Mouse (Mus musculus) limb, embryonic 15.5 days (tissue): ENCODE measurements around the gene Slc25a30. TPM values are rescaled to one million over a fixed set of nuclear protein-coding genes. Genes with fewer than 3 reads are reported as not detected.
A peak's percentile ranks its signal among the peaks of the same experiment; 100 is the strongest.

Experiments used
- ATAC-seq: fragments of 200-750 bp; cut with Nextera tagmentation; 2 replicates; pipeline ENCODE4 v1.8.0; 2017; ENCODE audit warnings: low read depth, moderate TSS enrichment; ENCODE audit not compliant: insufficient number of reproducible peaks, low FRiP score, low TSS enrichment
- H3K27ac ChIP-seq: fragments of 300-500 bp; sonication (generic); 2 replicates; pipeline ENCODE4 v1.5.1; 2015; ENCODE audit warnings: moderate library complexity, mild to moderate bottlenecking, inconsistent platforms
- H3K27me3 ChIP-seq: fragments of 300-500 bp; sonication (generic); 2 replicates; pipeline ENCODE4 v1.6.1; 2015; ENCODE audit warnings: inconsistent platforms
- H3K36me3 ChIP-seq: fragments of 300-500 bp; sonication (generic); 2 replicates; pipeline ENCODE4 v1.6.1; 2015; ENCODE audit warnings: inconsistent platforms
- H3K4me1 ChIP-seq: fragments of 300-500 bp; sonication (generic); 2 replicates; pipeline ENCODE4 v1.6.1; 2015; ENCODE audit warnings: inconsistent platforms
- H3K4me2 ChIP-seq: fragments of 300-500 bp; sonication (generic); 2 replicates; pipeline ENCODE4 v1.6.1; 2015; ENCODE audit warnings: mild to moderate bottlenecking, inconsistent platforms
- H3K4me3 ChIP-seq: fragments of 300-500 bp; sonication (generic); 2 replicates; pipeline ENCODE4 v1.5.1; 2015; ENCODE audit warnings: mild to moderate bottlenecking, inconsistent platforms
- H3K9ac ChIP-seq: fragments of 300-500 bp; sonication (generic); 2 replicates; pipeline ENCODE4 v1.6.1; 2015; ENCODE audit warnings: inconsistent platforms
- H3K9me3 ChIP-seq: fragments of 300-500 bp; sonication (generic); 2 replicates; pipeline ENCODE4 v1.6.1; 2016; ENCODE audit warnings: inconsistent platforms
- WGBS: fragments of 180-500 bp; shearing (Covaris S2); methylation state at CpG from one replicate; pipeline ENCODE4 v1.1.7; 2015; 5-methylcytosine and 5-hydroxymethylcytosine counted together
- polyA plus RNA-seq: library from polyadenylated mRNA; unstranded; fragments of >200 nt; fragmentation: Nextera tagmentation; extraction: Ambion mirVana; gene quantifications from 2 replicates; pipeline ENCODE4 v1.2.1, GENCODE M21; 2015

The Slc25a30 gene
- polyA plus RNA-seq, 1 experiment from 2014 or later, result 3.7 TPM

DNA sequence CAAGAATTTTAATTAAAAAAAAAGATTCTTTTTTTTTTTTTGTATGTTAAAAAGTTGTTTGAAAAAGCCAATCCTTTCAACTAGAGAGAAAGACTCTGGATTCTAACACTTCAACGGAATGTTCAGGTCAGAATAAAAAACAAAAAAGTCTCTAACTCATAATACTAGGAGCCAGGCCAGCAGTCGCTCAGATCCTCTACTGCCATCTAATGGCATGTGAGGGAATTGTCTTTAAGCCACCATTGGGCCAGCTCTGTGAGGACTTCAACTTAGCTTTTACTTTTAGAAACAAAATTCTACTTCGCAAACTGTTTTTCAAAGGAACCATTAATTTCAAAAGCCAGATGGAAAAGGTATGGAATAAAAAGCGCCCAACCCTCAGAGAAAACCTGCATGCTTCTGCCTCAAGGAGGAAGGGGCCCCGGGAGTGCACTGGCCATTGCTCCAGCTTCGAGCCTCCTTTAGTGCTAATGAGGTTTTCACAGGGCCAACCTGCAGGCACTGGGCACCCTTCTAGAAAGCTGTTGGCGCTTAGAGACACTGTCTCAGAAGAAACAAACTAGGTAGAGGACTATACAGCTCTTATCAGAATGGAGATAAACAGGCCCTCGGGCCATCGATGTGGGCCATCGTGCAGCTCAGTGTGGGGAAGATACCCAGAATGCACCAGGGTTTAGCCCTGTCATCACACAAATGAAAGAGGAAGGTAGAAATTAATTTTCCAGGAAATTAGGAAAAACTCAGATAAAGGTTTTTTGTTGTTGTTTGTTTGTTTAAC, 25.6 kb downstream of the Slc25a30 start:
- ATAC-seq, result no peak
- Histone ChIP-seq H3K9me3 (no peaks in the 10 kb centered on the region), H3K27ac (no peak overlapping the region), H3K27me3 (peaks cover 5% of the 10 kb centered on the region), H3K4me1 (no peaks in the 10 kb centered on the region), H3K4me3 (no peak overlapping the region), H3K4me2 (no peak overlapping the region), H3K36me3 (no peaks in the 10 kb centered on the region; the same call in 1 of the 2 replicates), H3K9ac (no peak overlapping the region)
- WGBS, result 62% methylated on average over 10 of the region's 10 CpGs

DNA sequence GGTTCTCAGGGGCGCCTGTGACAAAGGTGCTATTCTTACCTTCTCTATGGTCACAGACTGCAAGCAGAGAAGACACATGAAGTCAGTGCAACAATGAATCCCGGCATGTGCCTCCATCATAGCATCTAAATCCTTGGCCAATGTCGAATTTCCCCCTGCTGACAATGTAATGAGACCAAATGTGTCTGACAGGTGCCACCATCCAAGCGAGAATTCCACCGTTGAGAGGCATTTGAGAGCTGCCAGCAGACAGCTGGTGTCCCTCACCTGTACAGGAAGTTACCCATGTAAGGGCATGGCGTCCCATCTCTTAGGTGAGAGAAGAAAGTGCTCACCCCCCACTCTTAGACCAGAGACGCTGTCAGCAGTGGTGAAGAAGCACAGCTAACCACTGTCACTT, 28.4 kb downstream of the Slc25a30 start:
- Histone ChIP-seq H3K27ac (no peak overlapping the region), H3K4me1 (peaks cover 1% of the 10 kb centered on the region; the same call in 1 of the 2 replicates), H3K4me3 (no peak overlapping the region), H3K27me3 (peaks cover 5% of the 10 kb centered on the region), H3K9ac (no peak overlapping the region), H3K36me3 (no peaks in the 10 kb centered on the region; the same call in 1 of the 2 replicates), H3K9me3 (no peaks in the 10 kb centered on the region), H3K4me2 (no peak overlapping the region)
- ATAC-seq, result no peak
- 71% methylated on average over 7 of the region's 7 CpGs for whole genome bisulfite sequencing

DNA sequence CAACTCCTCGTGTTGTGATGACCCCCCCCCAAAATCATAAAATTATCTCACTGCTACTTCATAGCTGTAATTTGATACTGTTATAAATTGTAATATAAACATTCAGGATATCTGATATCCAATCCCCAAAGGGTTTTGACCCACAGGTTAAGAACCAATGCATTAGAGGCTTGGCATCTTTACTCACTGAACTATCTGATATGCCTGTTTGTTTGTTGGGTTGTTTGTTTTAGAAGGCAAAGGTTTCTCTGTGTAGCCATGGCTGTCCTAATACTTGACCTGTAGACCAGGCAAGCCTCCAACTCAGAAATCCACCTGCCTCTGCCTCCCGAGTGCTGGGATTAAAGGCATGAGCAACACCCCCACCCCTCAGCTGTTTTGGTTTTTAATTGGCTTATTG, 29.0 kb downstream of the Slc25a30 start:
- Histone ChIP-seq H3K4me3 (no peak overlapping the region), H3K27ac (no peak overlapping the region), H3K36me3 (no peaks in the 10 kb centered on the region; the same call in 1 of the 2 replicates), H3K4me2 (no peak overlapping the region), H3K27me3 (peaks cover 5% of the 10 kb centered on the region), H3K9ac (no peak overlapping the region), H3K4me1 (peaks cover 7% of the 10 kb centered on the region), H3K9me3 (no peaks in the 10 kb centered on the region)
- WGBS, result 68% methylated on average over 2 of the region's 2 CpGs
- ATAC-seq, result no peak

DNA sequence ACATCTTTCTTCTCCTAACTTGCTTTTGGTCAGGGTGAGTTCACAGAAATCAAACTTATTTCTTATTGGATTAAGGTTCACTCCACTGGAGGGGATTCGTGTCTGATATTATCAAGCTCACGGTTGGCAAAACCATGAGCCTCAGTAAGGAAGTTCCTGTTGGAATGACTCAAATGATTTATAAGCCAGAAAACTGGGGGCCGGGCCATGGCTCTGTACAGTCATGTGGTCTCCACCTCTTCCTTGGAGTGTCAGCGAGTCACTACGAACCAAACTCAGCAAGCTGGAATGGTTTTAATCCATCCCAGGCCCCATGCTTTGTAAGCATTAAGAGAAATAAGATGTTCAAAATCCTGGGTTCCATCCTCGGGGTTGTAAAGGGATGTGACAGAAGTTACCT, 29.9 kb downstream of the Slc25a30 start:
- Histone ChIP-seq H3K9ac (no peak overlapping the region), H3K36me3 (no peaks in the 10 kb centered on the region), H3K27me3 (peaks cover 5% of the 10 kb centered on the region), H3K27ac (no peak overlapping the region), H3K4me2 (no peak overlapping the region), H3K4me3 (no peak overlapping the region), H3K4me1 (peaks cover 15% of the 10 kb centered on the region), H3K9me3 (no peaks in the 10 kb centered on the region)
- WGBS, result 84% methylated on average over 6 of the region's 6 CpGs
- ATAC-seq, result no peak

DNA sequence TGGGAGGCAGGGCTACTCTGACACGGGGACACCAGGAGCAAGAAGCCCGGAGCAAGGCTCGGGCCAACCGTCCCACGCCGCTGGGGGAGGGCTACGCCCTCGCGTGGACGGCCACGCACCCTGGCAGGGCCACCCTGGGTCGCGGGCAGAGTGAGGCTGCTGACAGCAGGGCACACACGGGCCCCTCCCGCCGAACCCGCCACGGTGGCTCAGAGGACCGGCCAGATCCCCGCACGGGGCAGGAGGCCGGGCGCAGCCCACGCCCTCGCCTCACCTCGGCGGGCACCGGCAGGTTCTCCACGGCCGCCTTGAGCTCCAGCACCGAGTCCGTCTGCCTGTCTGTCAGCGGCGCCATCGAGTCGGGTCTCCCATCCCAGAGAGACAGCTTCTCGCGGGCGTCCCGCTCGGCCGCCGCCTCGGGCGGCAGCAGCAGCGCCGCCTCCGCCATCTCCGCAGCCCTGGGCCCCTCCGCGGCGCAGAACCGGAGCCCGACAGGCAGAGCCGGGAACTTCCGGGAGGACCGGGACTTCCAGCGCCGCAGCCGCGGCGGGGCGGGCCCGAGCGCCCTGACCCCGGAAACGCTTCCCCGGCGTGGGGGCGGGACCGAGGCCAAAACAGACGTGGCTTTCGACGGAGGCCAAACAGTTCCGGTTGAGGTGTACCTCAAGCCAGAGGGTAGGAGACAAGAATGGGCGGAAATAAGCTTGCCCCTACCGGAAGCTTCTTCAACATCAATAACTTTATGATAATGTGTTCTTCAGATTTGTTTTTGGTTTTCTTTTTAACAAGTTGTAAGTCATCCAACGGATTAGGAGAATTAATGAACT, 32.6 kb downstream of the Slc25a30 start, which contains the start of gene Cog3:
Gene Cog3 (minus strand): TSS at position 527 of the 827 bp plus-strand sequence.
- peak within 1 kb of the TSS; percentile 80 for H3K9ac ChIP-seq
- H3K4me1 ChIP-seq, result peaks cover 15% of the 10 kb centered on the region
- 0 out of 2 replicates have a peak, but pooled peaks cover 3% of the 10 kb centered on the region for H3K36me3 ChIP-seq
- ATAC-seq, result peak; percentile 94
- H3K4me2 ChIP-seq, result peak within 1 kb of the TSS; percentile 52
- under 1% methylated on average over 78 of the region's 78 CpGs for WGBS
- peak within 1 kb of the TSS; percentile 96 for H3K4me3 ChIP-seq
- peaks cover 5% of the 10 kb centered on the region for H3K27me3 ChIP-seq
- no peaks in the 10 kb centered on the region for H3K9me3 ChIP-seq
- peak within 1 kb of the TSS; percentile 89 for H3K27ac ChIP-seq

DNA sequence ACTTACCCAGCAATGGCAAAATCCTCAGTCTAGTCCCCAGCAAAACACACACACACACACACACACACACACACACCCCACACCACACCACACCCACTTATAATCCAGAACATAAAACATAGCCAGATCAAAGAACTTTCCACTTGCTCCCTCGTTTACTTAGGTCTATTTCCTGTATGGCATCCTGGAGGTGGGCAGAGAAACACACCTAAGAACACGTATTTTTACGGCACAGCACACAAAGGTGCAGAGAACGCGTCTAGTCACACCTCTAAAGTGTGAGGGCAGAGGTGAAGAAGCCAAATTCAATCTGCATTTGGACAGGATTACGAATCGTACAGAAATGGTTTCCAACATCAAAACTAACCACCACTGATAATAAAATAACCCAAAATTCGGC, 33.6 kb downstream of the Slc25a30 start:
- peak overlapping the region; percentile 96 for H3K4me3 ChIP-seq
- H3K27me3 ChIP-seq, result peaks cover 5% of the 10 kb centered on the region
- peaks cover 15% of the 10 kb centered on the region for H3K4me1 ChIP-seq
- no peak overlapping the region for H3K9ac ChIP-seq
- 0 out of 2 replicates have a peak, but pooled peaks cover 3% of the 10 kb centered on the region for H3K36me3 ChIP-seq
- ATAC-seq, result no peak
- WGBS, result 32% methylated on average over 8 of the region's 8 CpGs
- H3K27ac ChIP-seq, result no peak overlapping the region
- H3K9me3 ChIP-seq, result no peaks in the 10 kb centered on the region
- H3K4me2 ChIP-seq, result peak overlapping the region; percentile 52

DNA sequence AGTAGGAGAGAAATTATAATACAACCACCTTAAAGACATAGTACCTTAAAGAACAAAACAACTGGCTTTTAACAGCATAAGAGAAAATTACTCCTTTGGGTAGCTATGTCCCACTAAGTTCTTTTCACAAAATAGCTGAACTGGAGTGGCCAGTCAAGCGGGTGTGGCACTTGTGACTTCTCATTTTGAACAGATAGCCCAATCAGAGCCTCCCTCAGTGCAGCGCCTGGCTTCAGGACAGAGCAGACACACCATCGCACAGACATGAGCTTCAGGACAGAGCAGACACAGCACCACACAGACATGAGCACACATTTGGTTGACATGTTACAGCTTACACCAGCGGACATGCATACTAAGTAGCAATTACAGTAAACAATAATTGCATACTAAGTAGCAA, 35.8 kb downstream of the Slc25a30 start:
- 86% methylated on average over 4 of the region's 4 CpGs for WGBS
- no peak for ATAC-seq
- H3K9ac ChIP-seq, result no peak overlapping the region
- H3K9me3 ChIP-seq, result no peaks in the 10 kb centered on the region
- no peak overlapping the region for H3K27ac ChIP-seq
- no peak overlapping the region for H3K4me2 ChIP-seq
- H3K4me3 ChIP-seq, result no peak overlapping the region
- peaks cover 15% of the 10 kb centered on the region for H3K36me3 ChIP-seq
- no peaks in the 10 kb centered on the region for H3K27me3 ChIP-seq
- peaks cover 15% of the 10 kb centered on the region for H3K4me1 ChIP-seq

DNA sequence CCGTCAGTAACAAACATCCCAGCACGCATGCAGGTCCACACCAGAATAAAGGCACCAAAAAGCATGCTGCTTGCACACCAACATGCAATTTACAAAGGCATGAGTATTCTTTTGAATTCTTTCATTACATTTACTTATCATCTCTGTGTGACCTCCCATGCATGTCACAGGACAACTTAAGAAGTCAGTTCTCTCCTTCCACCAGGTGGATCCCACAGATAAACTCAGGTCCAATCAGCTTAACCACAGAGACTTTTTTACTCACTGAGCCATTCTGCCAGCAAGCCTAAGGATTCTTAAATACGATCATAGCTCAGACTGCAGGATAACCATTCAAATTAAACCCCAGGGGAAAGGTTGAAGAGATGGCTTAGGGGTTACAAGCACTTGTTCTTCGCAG, 37.7 kb downstream of the Slc25a30 start:
- Histone ChIP-seq H3K4me2 (no peak overlapping the region), H3K4me3 (no peak overlapping the region), H3K36me3 (peaks cover 24% of the 10 kb centered on the region), H3K27ac (no peak overlapping the region), H3K9ac (no peak overlapping the region), H3K4me1 (peaks cover 15% of the 10 kb centered on the region), H3K27me3 (no peaks in the 10 kb centered on the region), H3K9me3 (no peaks in the 10 kb centered on the region)
- ATAC-seq, result no peak
- WGBS, result 94% methylated on average over 4 of the region's 4 CpGs

DNA sequence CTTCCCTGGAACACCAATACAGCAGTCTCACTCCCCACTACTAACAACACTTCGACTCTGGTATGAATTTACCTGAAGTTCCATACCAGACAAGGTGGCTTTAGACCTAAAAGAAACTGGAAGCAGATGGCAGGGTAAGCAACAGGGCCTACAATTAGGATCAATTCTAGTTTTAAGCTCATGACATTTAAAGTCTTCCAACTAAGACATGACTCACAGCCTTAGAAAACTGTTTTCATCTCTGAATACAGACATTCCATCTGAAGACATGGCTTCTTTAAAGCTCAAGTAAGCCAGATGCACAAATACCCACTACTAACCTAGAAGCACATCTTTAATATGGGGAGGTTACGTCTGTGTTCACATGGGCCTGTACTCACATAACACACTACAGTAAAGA, 38.9 kb downstream of the Slc25a30 start:
- 88% methylated on average over 2 of the region's 2 CpGs for WGBS
- H3K36me3 ChIP-seq, result peaks cover 26% of the 10 kb centered on the region
- no peak for ATAC-seq
- H3K9ac ChIP-seq, result no peak overlapping the region
- H3K9me3 ChIP-seq, result no peaks in the 10 kb centered on the region
- no peaks in the 10 kb centered on the region for H3K27me3 ChIP-seq
- no peak overlapping the region for H3K4me3 ChIP-seq
- no peak overlapping the region for H3K4me2 ChIP-seq
- H3K27ac ChIP-seq, result no peak overlapping the region
- peaks cover 9% of the 10 kb centered on the region for H3K4me1 ChIP-seq

DNA sequence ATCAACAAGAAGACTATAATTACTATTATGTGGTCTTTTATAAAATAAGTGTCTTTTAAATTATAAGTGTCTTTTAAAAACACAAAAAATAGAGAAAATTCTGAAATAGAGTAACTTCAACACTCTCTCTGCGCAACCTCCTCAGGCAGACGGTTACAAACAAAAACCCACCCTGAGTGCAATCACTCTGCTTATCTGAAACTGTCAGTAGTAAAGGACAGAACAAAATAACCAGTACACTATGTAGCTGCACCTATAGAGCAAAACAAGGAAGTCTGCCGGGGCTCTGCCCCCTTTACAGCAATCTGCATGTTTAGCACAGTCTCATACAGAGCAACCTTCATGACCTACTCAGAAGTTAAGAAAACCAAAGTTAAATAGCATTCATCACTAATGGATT, 44.9 kb downstream of the Slc25a30 start:
- 85% methylated on average over 3 of the region's 3 CpGs for WGBS
- Histone ChIP-seq H3K4me3 (no peak overlapping the region), H3K36me3 (peaks cover 54% of the 10 kb centered on the region)

DNA sequence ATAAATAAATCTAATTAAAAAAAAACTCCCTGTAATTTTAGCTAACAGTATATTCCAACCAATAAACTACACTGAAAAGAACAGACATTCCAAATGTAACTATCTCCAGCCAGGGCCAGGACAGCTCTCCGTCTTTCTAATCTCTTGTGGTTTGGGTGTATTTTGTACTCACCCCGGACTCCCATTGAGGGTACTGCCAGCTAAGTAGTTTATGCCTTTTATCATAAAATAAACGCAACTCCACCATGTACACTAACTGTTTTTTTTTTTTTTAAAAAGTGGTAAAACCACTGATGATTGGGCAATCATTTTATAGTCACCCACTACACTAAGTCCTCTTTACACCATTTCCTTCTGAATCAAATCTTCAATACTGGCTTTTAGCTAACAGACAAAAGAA, 51.2 kb downstream of the Slc25a30 start:
- 95% methylated on average over 3 of the region's 3 CpGs for WGBS
- no peak overlapping the region for H3K4me2 ChIP-seq
- H3K27me3 ChIP-seq, result no peaks in the 10 kb centered on the region
- H3K4me3 ChIP-seq, result no peak overlapping the region
- H3K27ac ChIP-seq, result no peak overlapping the region
- no peaks in the 10 kb centered on the region for H3K4me1 ChIP-seq
- ATAC-seq, result no peak
- H3K9ac ChIP-seq, result no peak overlapping the region
- H3K9me3 ChIP-seq, result no peaks in the 10 kb centered on the region
- peaks cover 63% of the 10 kb centered on the region for H3K36me3 ChIP-seq

More for the DNA sequence above, 44.9 kb downstream of the Slc25a30 start:
- Histone ChIP-seq H3K9ac (no peak overlapping the region), H3K27ac (no peak overlapping the region), H3K27me3 (no peaks in the 10 kb centered on the region), H3K4me1 (no peaks in the 10 kb centered on the region), H3K9me3 (no peaks in the 10 kb centered on the region), H3K4me2 (no peak overlapping the region)
- no peak for ATAC-seq

DNA sequence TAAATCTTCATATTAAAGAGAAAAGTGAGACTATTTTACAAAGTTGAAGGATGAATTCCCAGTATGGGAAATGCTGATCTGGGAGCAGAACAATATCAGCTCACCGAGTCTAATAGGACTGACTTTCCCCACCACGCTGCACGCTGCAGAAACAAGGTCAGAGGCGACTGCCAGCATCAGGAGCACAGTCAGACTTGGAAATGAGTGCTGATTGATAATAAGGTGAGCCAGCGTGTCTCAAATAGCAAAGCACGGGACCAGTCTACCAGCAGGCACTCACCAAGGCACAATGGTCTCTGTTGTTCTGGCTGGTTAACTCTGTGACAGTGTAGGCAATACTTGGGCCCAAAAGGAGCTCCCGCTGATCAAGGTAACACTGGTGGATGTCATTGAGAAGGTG, 54.2 kb downstream of the Slc25a30 start:
- Histone ChIP-seq H3K9ac (no peak overlapping the region), H3K27me3 (no peaks in the 10 kb centered on the region), H3K4me2 (no peak overlapping the region), H3K9me3 (no peaks in the 10 kb centered on the region), H3K4me1 (no peaks in the 10 kb centered on the region), H3K4me3 (no peak overlapping the region), H3K36me3 (peaks cover 68% of the 10 kb centered on the region), H3K27ac (no peak overlapping the region)
- ATAC-seq, result no peak
- 88% methylated on average over 7 of the region's 7 CpGs for WGBS
